Mouse (Mus musculus): Measurements from ENCODE around the gene Vac14.

The Vac14 gene

GRCm38 (mm10) chr8:110749500-110750170, 131.2 kb downstream of the Vac14 start:
- DNase-seq (ENCODE audit: low spot score): no peak

- DNase-seq (ENCODE audit: low spot score): no peak
These were observed 131.9 kb downstream of the Vac14 start for GRCm38 (mm10) chr8:110750269-110750668.

- DNase-seq (ENCODE audit: low spot score): no peak
These were observed 133.1 kb downstream of the Vac14 start for GRCm38 (mm10) chr8:110751490-110751889.

- no peak for DNase-seq (ENCODE audit: low spot score)
These were observed 136.3 kb downstream of the Vac14 start for GRCm38 (mm10) chr8:110754713-110755112.

- DNase-seq (ENCODE audit: low spot score): no peak
These were observed 137.3 kb downstream of the Vac14 start for GRCm38 (mm10) chr8:110755511-110756170.

- DNase-seq (ENCODE audit: low spot score): no peak
These were observed 137.8 kb downstream of the Vac14 start for GRCm38 (mm10) chr8:110756196-110756595.

GRCm38 (mm10) chr8:110760280-110760940, 142.0 kb downstream of the Vac14 start:
- DNase-seq (ENCODE audit: low spot score): no peak

- no peak for DNase-seq (ENCODE audit: low spot score)
These were observed 142.8 kb downstream of the Vac14 start for GRCm38 (mm10) chr8:110761185-110761584.

- no peak for DNase-seq (ENCODE audit: low spot score)
These were observed 143.6 kb downstream of the Vac14 start for GRCm38 (mm10) chr8:110761988-110762387.

- DNase-seq (ENCODE audit: low spot score): no peak
These were observed 146.3 kb downstream of the Vac14 start for GRCm38 (mm10) chr8:110764671-110765070.

- DNase-seq (ENCODE audit: low spot score): no peak
These were observed 148.9 kb downstream of the Vac14 start for GRCm38 (mm10) chr8:110767261-110767660.

All from ovary, postnatal 10 days (tissue).